Mouse (Mus musculus) cerebellum, adult 2 months (tissue): ENCODE results near the gene Kcnt1. TPM values are rescaled to one million over a fixed set of nuclear protein-coding genes. Genes with fewer than 3 reads are reported as not detected.
A peak's percentile ranks its signal among the peaks of the same experiment; 100 is the strongest.

ENCODE experiments used
- DNase-seq, 2 experiments: peaks; one replicate each; pipeline ENCODE4 v3.0.0; 2021
- H3K27ac ChIP-seq: fragments of 200-500 bp; 2 replicates; pipeline ENCODE4 v1.5.1; 2012; ENCODE audit warnings: low read length, control low read depth, inconsistent platforms; ENCODE audit not compliant: insufficient read depth
- H3K27me3 ChIP-seq: fragments of 200-500 bp; 2 replicates; pipeline ENCODE4 v1.6.1; 2012; ENCODE audit warnings: inconsistent platforms, mild to moderate bottlenecking, low read length, moderate library complexity; ENCODE audit not compliant: control insufficient read depth, insufficient read depth
- H3K4me1 ChIP-seq: fragments of 200-500 bp; 2 replicates; pipeline ENCODE4 v1.6.1; 2011; ENCODE audit warnings: low read length; ENCODE audit not compliant: control insufficient read depth, insufficient read depth
- H3K4me3 ChIP-seq: fragments of 200-500 bp; replicated peaks from 2 replicates; pipeline ENCODE3; 2011; ENCODE audit warnings: mild to moderate bottlenecking, low read depth, low read length, control low read depth; ENCODE audit not compliant: insufficient read depth
- CTCF ChIP-seq: fragments of 200-500 bp; IDR thresholded peaks from 2 replicates; pipeline ENCODE4 v1.5.1; 2011; ENCODE audit warnings: low read depth, mild to moderate bottlenecking, control low read depth, low read length, moderate library complexity, borderline replicate concordance; ENCODE audit not compliant: insufficient read depth
- POLR2A ChIP-seq: fragments of 200-500 bp; IDR thresholded peaks from 2 replicates; pipeline ENCODE4 v1.6.1; 2011; ENCODE audit warnings: low read length, control low read depth, borderline replicate concordance; ENCODE audit not compliant: insufficient read depth
- WGBS: fragments of 180-500 bp; shearing (Covaris S2); methylation state at CpG from one replicate; pipeline ENCODE4 v1.1.7; 2018; 5-methylcytosine and 5-hydroxymethylcytosine counted together
- polyA plus RNA-seq: library from polyadenylated mRNA; depleted of rRNA; stranded (reverse); fragments of >200 nt; gene quantifications from 2 replicates; pipeline ENCODE4 v1.2.3, GENCODE M21; 2012

Kcnt1 gene
- polyA plus RNA-seq, 1 experiment: 409 TPM

- DNase-seq: no peak
- peaks cover 7% of the 10 kb centered on the region; the same call in 1 of the 2 replicates for H3K4me1 ChIP-seq
- no peaks in the 10 kb centered on the region for H3K27me3 ChIP-seq
- no peak overlapping the region for H3K27ac ChIP-seq
- TF ChIP-seq CTCF (no peak), POLR2A (no peak)
- WGBS: 60% methylated on average over 1 of the region's 1 CpGs
- no peak overlapping the region for H3K4me3 ChIP-seq
These were observed 20.8 kb upstream of the Kcnt1 start for GRCm38 (mm10) chr2:25842758-25843157.

GRCm38 (mm10) chr2:25844097-25844496, 19.4 kb upstream of the Kcnt1 start:
- TF ChIP-seq CTCF (no peak), POLR2A (no peak)
- no peak overlapping the region for H3K27ac ChIP-seq
- no peaks in the 10 kb centered on the region for H3K27me3 ChIP-seq
- DNase-seq: no peak
- H3K4me3 ChIP-seq: no peak overlapping the region
- 89% methylated on average over 3 of the region's 3 CpGs for WGBS
- H3K4me1 ChIP-seq: peaks cover 7% of the 10 kb centered on the region; the same call in 1 of the 2 replicates

- 35% methylated on average over 8 of the region's 8 CpGs for WGBS
- TF ChIP-seq CTCF (no peak), POLR2A (no peak)
- DNase-seq: no peak
These were observed 17.0 kb upstream of the Kcnt1 start for GRCm38 (mm10) chr2:25846516-25846915.

GRCm38 (mm10) chr2:25847226-25847625, 16.3 kb upstream of the Kcnt1 start, which contains the start of gene Sohlh1:
TSS of gene Sohlh1 (minus strand) at chr2:25847248.
- Histone ChIP-seq H3K4me3 (no peak within 1 kb of the TSS), H3K27ac (no peak within 1 kb of the TSS), H3K4me1 (0 out of 2 replicates have a peak, but pooled peaks cover 6% of the 10 kb centered on the region), H3K27me3 (no peaks in the 10 kb centered on the region)
- TF ChIP-seq CTCF (no peak), POLR2A (no peak)
- 76% methylated on average over 13 of the region's 16 CpGs for WGBS
- no peak for DNase-seq

More at GRCm38 (mm10) chr2:25846516-25846915, 17.0 kb upstream of the Kcnt1 start:
- no peak overlapping the region for H3K27ac ChIP-seq
- no peak overlapping the region for H3K4me3 ChIP-seq
- no peaks in the 10 kb centered on the region for H3K27me3 ChIP-seq
- H3K4me1 ChIP-seq: peaks cover 7% of the 10 kb centered on the region; the same call in 1 of the 2 replicates

- 2% methylated on average over 4 of the region's 4 CpGs for WGBS
- H3K4me3 ChIP-seq: no peak overlapping the region
- peak; percentile 59 to 77 for DNase-seq
- peaks cover 6% of the 10 kb centered on the region; the same call in 1 of the 2 replicates for H3K4me1 ChIP-seq
- no peak overlapping the region for H3K27ac ChIP-seq
- TF ChIP-seq POLR2A: no peak
- TF ChIP-seq CTCF: peak; percentile 90
- no peaks in the 10 kb centered on the region for H3K27me3 ChIP-seq
These were observed 13.2 kb upstream of the Kcnt1 start for GRCm38 (mm10) chr2:25850330-25850729.

GRCm38 (mm10) chr2:25852626-25853025, 10.9 kb upstream of the Kcnt1 start:
- no peak overlapping the region for H3K27ac ChIP-seq
- H3K27me3 ChIP-seq: no peaks in the 10 kb centered on the region
- H3K4me1 ChIP-seq: no peaks in the 10 kb centered on the region; the same call in 1 of the 2 replicates
- 21% methylated on average over 3 of the region's 3 CpGs for WGBS
- H3K4me3 ChIP-seq: no peak overlapping the region
- TF ChIP-seq POLR2A (no peak), CTCF (no peak)
- DNase-seq: peak; percentile 32 to 46

- no peaks in the 10 kb centered on the region for H3K27me3 ChIP-seq
- no peak overlapping the region for H3K27ac ChIP-seq
- H3K4me3 ChIP-seq: no peak overlapping the region
- 79% methylated on average over 5 of the region's 5 CpGs for WGBS
- TF ChIP-seq CTCF (no peak), POLR2A (no peak)
- DNase-seq: no peak
- no peaks in the 10 kb centered on the region; the same call in 1 of the 2 replicates for H3K4me1 ChIP-seq
These were observed 9.5 kb upstream of the Kcnt1 start for GRCm38 (mm10) chr2:25853998-25854397.

- H3K4me1 ChIP-seq: peaks cover 21% of the 10 kb centered on the region
- TF ChIP-seq CTCF: no peak
- no peak for TF ChIP-seq POLR2A
These were observed 3.6 kb upstream of the Kcnt1 start for GRCm38 (mm10) chr2:25859891-25860290.

More at GRCm38 (mm10) chr2:25859891-25860290, 3.6 kb upstream of the Kcnt1 start:
- Histone ChIP-seq H3K27ac (no peak overlapping the region), H3K4me3 (no peak overlapping the region), H3K27me3 (no peaks in the 10 kb centered on the region)
- WGBS: 89% methylated on average over 3 of the region's 3 CpGs
- DNase-seq: no peak
